Comparison of ENCODE assay signal across 24 mouse cellular contexts in the genomic region with DNA sequence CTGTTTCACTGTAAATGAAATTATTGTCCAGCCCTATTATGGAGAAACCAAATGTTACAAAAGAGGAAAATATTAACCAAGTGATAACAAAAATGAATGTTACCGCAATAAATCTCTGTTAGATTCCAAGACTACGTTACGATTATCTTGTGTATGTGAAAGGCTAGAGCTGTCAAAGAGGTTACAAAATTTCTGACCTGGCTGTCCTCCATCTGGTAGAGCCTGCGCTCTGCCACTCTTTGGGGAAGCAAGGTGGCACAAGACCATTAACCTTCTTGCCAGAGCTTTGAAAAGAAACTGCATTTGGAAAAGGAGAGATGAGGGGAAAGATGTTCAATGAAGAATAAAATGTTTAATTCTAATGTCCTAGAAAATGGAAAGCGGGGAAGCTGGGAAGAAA.
DNase-seq lines count a peak whose midpoint lies in the region; ATAC-seq and TF ChIP-seq lines count a peak whose summit lies in the region.
"Had no signal": no experiment of that assay in that cellular context is flagged by ENCODE, and none has a peak within 500 bp of the region (broad histone marks: within the 10 kb centered on the region; RNA-seq: fewer than 3 reads in every experiment).

No protein-coding gene starts in this region.

- 0 out of 2 replicates have a peak, but pooled peaks cover 10% of the 10 kb centered on the region for H3K4me1 ChIP-seq in hindbrain, embryonic 15.5 days (replicated peaks)
- no peaks in the 10 kb centered on the region for H3K4me1 ChIP-seq in hindbrain, embryonic 12.5 days
- no peaks in the 10 kb centered on the region for H3K4me1 ChIP-seq in lung, postnatal 0 days (ENCODE audit: insufficient read depth, low read depth, low read length)
- H3K4me1 ChIP-seq: embryonic facial prominence, embryonic 12.5 days; heart, embryonic 12.5 days; heart, embryonic 15.5 days had no signal

- no peak for TF ChIP-seq EP300 in lung, postnatal 0 days (IDR thresholded peaks at IDR 0.05)

- WGBS in hindbrain, embryonic 15.5 days: 72% methylated on average over 5 of the region's 5 CpGs
- WGBS in hindbrain, embryonic 12.5 days: 81% methylated on average over 5 of the region's 5 CpGs
- 79% methylated on average over 5 of the region's 5 CpGs for WGBS in lung, postnatal 0 days

- H3K9me3 ChIP-seq in hindbrain, embryonic 15.5 days: no peaks in the 10 kb centered on the region
- no peaks in the 10 kb centered on the region for H3K9me3 ChIP-seq in hindbrain, embryonic 12.5 days (replicated peaks)
- H3K9me3 ChIP-seq in lung, postnatal 0 days (ENCODE audit: low read length): no peaks in the 10 kb centered on the region
- H3K9me3 ChIP-seq: embryonic facial prominence, embryonic 12.5 days; embryonic facial prominence, embryonic 15.5 days; heart, embryonic 12.5 days; heart, embryonic 15.5 days had no signal

- no peak overlapping the region for H3K4me2 ChIP-seq in hindbrain, embryonic 15.5 days
- H3K4me2 ChIP-seq in hindbrain, embryonic 12.5 days (replicated peaks): no peak overlapping the region
- H3K4me2 ChIP-seq in lung, postnatal 0 days (replicated peaks; ENCODE audit: low read depth, low read length): no peak overlapping the region
- H3K4me2 ChIP-seq: embryonic facial prominence, embryonic 12.5 days; embryonic facial prominence, embryonic 15.5 days; heart, embryonic 12.5 days; heart, embryonic 15.5 days had no signal

- ATAC-seq in hindbrain, embryonic 15.5 days (ENCODE audit: low FRiP score, low read depth): no peak
- ATAC-seq in hindbrain, embryonic 12.5 days (ENCODE audit: low FRiP score): no peak
- no peak for ATAC-seq in lung, postnatal 0 days
- ATAC-seq: activated CD4-positive, CD25-positive, alpha-beta regulatory T cell, adult 4 months; forebrain, embryonic 14.5 days; forebrain, postnatal 0 days had no signal

- 0 out of 2 replicates have a peak overlapping the region, but pooled peaks have one; percentile 27 for H3K27ac ChIP-seq in hindbrain, embryonic 15.5 days (replicated peaks)
- H3K27ac ChIP-seq in hindbrain, embryonic 12.5 days: no peak overlapping the region
- no peak overlapping the region for H3K27ac ChIP-seq in lung, postnatal 0 days (ENCODE audit: low read length)
- H3K27ac ChIP-seq: embryonic facial prominence, embryonic 12.5 days; embryonic facial prominence, embryonic 15.5 days; gastrocnemius, adult 2 months; heart, embryonic 15.5 days had no signal

- H3K4me3 ChIP-seq in hindbrain, embryonic 15.5 days: no peak overlapping the region
- no peak overlapping the region for H3K4me3 ChIP-seq in hindbrain, embryonic 12.5 days
- H3K4me3 ChIP-seq in lung, postnatal 0 days (ENCODE audit: low read depth, low read length): no peak overlapping the region
- H3K4me3 ChIP-seq: embryonic facial prominence, embryonic 12.5 days; embryonic facial prominence, embryonic 15.5 days; gastrocnemius, adult 2 months; heart, embryonic 12.5 days; heart, embryonic 15.5 days had no signal

- H3K9ac ChIP-seq in hindbrain, embryonic 15.5 days: no peak overlapping the region
- H3K9ac ChIP-seq in hindbrain, embryonic 12.5 days: no peak overlapping the region
- H3K9ac ChIP-seq in lung, postnatal 0 days (replicated peaks; ENCODE audit: low read depth): no peak overlapping the region
- H3K9ac ChIP-seq: embryonic facial prominence, embryonic 12.5 days; embryonic facial prominence, embryonic 15.5 days; forebrain, postnatal 0 days; heart, embryonic 12.5 days; heart, embryonic 15.5 days had no signal

- no peaks in the 10 kb centered on the region for H3K27me3 ChIP-seq in hindbrain, embryonic 15.5 days
- H3K27me3 ChIP-seq in hindbrain, embryonic 12.5 days: no peaks in the 10 kb centered on the region
- no peaks in the 10 kb centered on the region for H3K27me3 ChIP-seq in lung, postnatal 0 days (replicated peaks; ENCODE audit: insufficient read depth, low read length)
- H3K27me3 ChIP-seq: embryonic facial prominence, embryonic 12.5 days; embryonic facial prominence, embryonic 15.5 days; heart, embryonic 12.5 days; heart, embryonic 15.5 days had no signal

- peak; percentile 8 for DNase-seq in adrenal gland, adult 2 months
- DNase-seq in adrenal gland, adult 18-20 months (ENCODE audit: low spot score in 2 of 2): no peak
- DNase-seq in lung, postnatal 0 days (ENCODE audit: low spot score): peak; percentile 30
- DNase-seq in lung, postnatal 36 days: no peak
- no peak for DNase-seq in heart, postnatal 14 days
- DNase-seq: adrenal gland, postnatal 25 days; cerebellum, adult 11 months; cerebellum, adult 2 months; cerebellum, adult 9-11 months; cerebellum, postnatal 25 days; forebrain, postnatal 0 days; gastrocnemius, adult 2 months; gastrocnemius, postnatal 14 days; heart, postnatal 10 days; heart, postnatal 4 days; kidney, adult 11 months had no signal

- no peak for TF ChIP-seq CTCF in lung, postnatal 0 days (IDR thresholded peaks at IDR 0.05)

- no peaks in the 10 kb centered on the region for H3K36me3 ChIP-seq in hindbrain, embryonic 15.5 days
- H3K36me3 ChIP-seq in hindbrain, embryonic 12.5 days: no peaks in the 10 kb centered on the region
- H3K36me3 ChIP-seq in lung, postnatal 0 days (ENCODE audit: insufficient read depth, low read length): no peaks in the 10 kb centered on the region
- H3K36me3 ChIP-seq: embryonic facial prominence, embryonic 12.5 days; embryonic facial prominence, embryonic 15.5 days; heart, embryonic 12.5 days; heart, embryonic 15.5 days had no signal

- intact Hi-C loops in heart, postnatal 14 days (cut with DNase I): no loop called here

Comparison
In these comparisons a context has a peak if more than half of its experiments do, and no peak if none do; other contexts are left out.
1. DNase-seq: peak in adrenal gland, adult 2 months (single experiment) and lung, postnatal 0 days (single experiment); none in adrenal gland, adult 18-20 months (0 of 2), lung, postnatal 36 days (single experiment) and heart, postnatal 14 days (0 of 2).